15 mouse cellular contexts compared by ENCODE assay signal in genomic region chrX:70895554-70895953, GRCm38 (mm10).
"Had no signal": no experiment of that assay in that cellular context is flagged by ENCODE, and none has a peak within 500 bp of the region (broad histone marks: within the 10 kb centered on the region; RNA-seq: fewer than 3 reads in every experiment).

No protein-coding gene starts in this region.

- H3K4me1 ChIP-seq: neural tube, embryonic 15.5 days; stomach, embryonic 15.5 days had no signal

- H3K9me3 ChIP-seq: neural tube, embryonic 15.5 days; stomach, embryonic 15.5 days had no signal

- H3K36me3 ChIP-seq: neural tube, embryonic 15.5 days; stomach, embryonic 15.5 days had no signal

- H3K27me3 ChIP-seq: neural tube, embryonic 15.5 days; stomach, embryonic 15.5 days had no signal

- H3K4me2 ChIP-seq: neural tube, embryonic 15.5 days; stomach, embryonic 15.5 days had no signal

- H3K27ac ChIP-seq: neural tube, embryonic 15.5 days; stomach, embryonic 15.5 days; stomach, postnatal 0 days had no signal

- DNase-seq: retina, postnatal 1 day; right cerebral cortex, adult 18-20 months; right cerebral cortex, postnatal 14 days; right cerebral cortex, postnatal 25 days; right cerebral cortex, postnatal 4 days; spleen, adult 18-20 months; thymus, adult 18-20 months; thymus, adult 2 months; thymus, postnatal 14 days; thymus, postnatal 25 days; thymus, postnatal 36 days; thymus, postnatal 4 days had no signal

- H3K4me3 ChIP-seq: neural tube, embryonic 15.5 days; stomach, embryonic 15.5 days had no signal

- H3K9ac ChIP-seq: neural tube, embryonic 15.5 days; stomach, embryonic 15.5 days had no signal
